Mouse (Mus musculus) olfactory bulb, adult 2 months (tissue): ENCODE measurements around the gene Dusp1.

Experiments used
- CTCF ChIP-seq: fragments of 200-500 bp; IDR thresholded peaks from 2 replicates; pipeline ENCODE4 v1.5.1; 2012; ENCODE audit warnings: low read depth, mild to moderate bottlenecking, low read length, moderate library complexity; ENCODE audit not compliant: insufficient read depth
- POLR2A ChIP-seq: fragments of 200-500 bp; IDR thresholded peaks from 2 replicates; pipeline ENCODE4 v1.6.1; 2012; ENCODE audit warnings: mild to moderate bottlenecking, low read depth, low read length, moderate library complexity; ENCODE audit not compliant: insufficient read depth

DNA sequence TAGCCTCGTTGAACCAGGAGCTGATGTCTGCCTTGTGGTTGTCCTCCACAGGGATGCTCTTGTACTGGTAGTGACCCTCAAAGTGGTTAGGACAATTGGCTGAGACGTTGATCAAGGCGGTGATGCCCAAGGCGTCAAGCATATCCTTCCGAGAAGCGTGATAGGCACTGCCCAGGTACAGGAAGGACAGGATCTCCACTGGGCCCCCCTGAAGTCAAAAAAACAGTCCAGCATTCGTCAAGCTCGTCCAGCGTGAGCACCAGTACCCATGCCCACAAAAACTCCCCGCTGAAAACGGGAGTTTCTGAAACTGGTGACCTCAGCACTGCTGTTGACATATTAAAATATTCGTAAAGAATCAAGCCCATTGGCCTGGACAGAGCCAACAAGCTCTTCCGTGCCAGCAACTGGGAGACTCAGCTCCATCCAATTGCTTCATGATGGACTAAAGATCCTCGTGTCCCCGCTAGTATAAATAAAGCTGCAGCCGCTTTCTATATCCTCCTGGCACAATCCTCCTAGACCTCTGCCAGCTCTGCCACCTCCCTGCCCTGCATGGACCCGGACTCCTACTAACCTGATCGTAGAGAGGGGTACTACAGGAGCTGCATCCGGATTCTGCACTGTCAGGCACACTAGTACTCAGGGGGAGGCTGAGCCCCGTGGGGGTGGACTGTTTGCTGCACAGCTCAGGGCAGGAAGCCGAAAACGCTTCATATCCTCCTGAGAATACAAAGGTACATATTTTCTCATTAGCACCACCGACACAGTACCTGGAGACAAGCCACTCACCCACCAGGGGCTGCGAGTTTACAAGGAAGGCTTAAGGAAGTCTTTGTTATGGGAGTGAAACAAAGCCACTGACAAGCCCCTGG is 54.7 kb downstream of the Dusp1 start:
- TF ChIP-seq POLR2A (no peak), CTCF (no peak)
